Mouse (Mus musculus) limb, embryonic 10.5 days (tissue): Measurements from ENCODE around the gene Pet2. TPM values are rescaled to one million over a fixed set of nuclear protein-coding genes. Genes with fewer than 3 reads are reported as not detected.

Source experiments
- DNase-seq: peaks from one replicate; pipeline ENCODE4 v3.0.0-alpha.2; 2017; ENCODE audit warnings: low spot score
- H3K27ac ChIP-seq: fragments of 300-500 bp; sonication (generic); 2 replicates; pipeline ENCODE4 v1.5.1; 2016; ENCODE audit warnings: mild to moderate bottlenecking
- H3K27me3 ChIP-seq: fragments of 300-500 bp; sonication (generic); 2 replicates; pipeline ENCODE4 v1.6.1; 2016; ENCODE audit warnings: low read depth, mild to moderate bottlenecking; ENCODE audit not compliant: poor library complexity, severe bottlenecking
- H3K36me3 ChIP-seq: fragments of 300-500 bp; sonication (generic); 2 replicates; pipeline ENCODE4 v1.6.1; 2016; ENCODE audit warnings: mild to moderate bottlenecking, moderate library complexity
- H3K4me1 ChIP-seq: fragments of 300-500 bp; sonication (generic); 2 replicates; pipeline ENCODE4 v1.6.1; 2016
- H3K4me3 ChIP-seq: fragments of 300-500 bp; sonication (generic); 2 replicates; pipeline ENCODE4 v1.5.1; 2016; ENCODE audit warnings: mild to moderate bottlenecking, moderate library complexity
- H3K9me3 ChIP-seq: fragments of 300-500 bp; sonication (generic); replicated peaks from 2 replicates; pipeline ENCODE4 v1.6.1; 2016; ENCODE audit warnings: mild to moderate bottlenecking
- WGBS: fragments of 180-500 bp; shearing (Covaris S2); methylation state at CpG from one replicate; pipeline ENCODE4 v1.1.7; 2016; 5-methylcytosine and 5-hydroxymethylcytosine counted together
- polyA plus RNA-seq: library from polyadenylated mRNA; unstranded; fragments of >200 nt; fragmentation: Nextera tagmentation; extraction: Ambion mirVana; gene quantifications from 2 replicates; pipeline ENCODE4 v1.2.1, GENCODE M21; 2016

Gene Pet2
- polyA plus RNA-seq, result not detected in 2 replicates

GRCm38 (mm10) chrX:89409589-89409988 lies at the start of gene Pet2:
Pet2 (minus strand) TSS chrX:89409689.
- no peaks in the 10 kb centered on the region for H3K27me3 ChIP-seq
- WGBS, result 94% methylated on average over 9 of the region's 9 CpGs
- H3K9me3 ChIP-seq, result no peaks in the 10 kb centered on the region
- H3K36me3 ChIP-seq, result no peaks in the 10 kb centered on the region
- no peaks in the 10 kb centered on the region for H3K4me1 ChIP-seq
- no peak within 1 kb of the TSS for H3K27ac ChIP-seq
- DNase-seq, result no peak
- H3K4me3 ChIP-seq, result no peak within 1 kb of the TSS
